Mouse (Mus musculus): ENCODE measurements around the gene Phospho1.
A peak's percentile ranks its signal among the peaks of the same experiment; 100 is the strongest.
"Not testable (repeated sequence)": the region's sequence is repeated elsewhere in the genome, so short reads cannot be mapped to it uniquely, and the experiment has no call there.

Phospho1 gene

DNA sequence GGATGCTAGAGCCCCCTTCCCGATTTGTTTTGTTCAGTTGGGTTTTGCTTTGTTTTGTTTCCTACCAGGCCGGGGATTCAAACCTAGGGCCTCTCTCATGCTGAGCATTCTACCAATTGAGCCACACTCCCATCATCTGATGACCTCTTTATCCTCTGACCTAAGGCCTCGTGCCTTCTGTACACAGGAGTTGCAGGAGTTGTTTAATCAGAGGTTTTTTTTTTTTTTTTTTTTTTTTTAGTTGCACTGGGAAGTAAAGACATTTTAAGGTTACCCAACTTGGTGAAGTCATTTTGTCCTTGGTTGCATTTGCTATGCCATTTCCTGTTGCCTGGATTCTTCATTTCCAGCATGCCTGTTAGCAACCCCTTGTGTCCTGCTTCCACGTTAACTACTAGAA is 45.1 kb downstream of the Phospho1 start:
- DNase-seq = no peak

DNA sequence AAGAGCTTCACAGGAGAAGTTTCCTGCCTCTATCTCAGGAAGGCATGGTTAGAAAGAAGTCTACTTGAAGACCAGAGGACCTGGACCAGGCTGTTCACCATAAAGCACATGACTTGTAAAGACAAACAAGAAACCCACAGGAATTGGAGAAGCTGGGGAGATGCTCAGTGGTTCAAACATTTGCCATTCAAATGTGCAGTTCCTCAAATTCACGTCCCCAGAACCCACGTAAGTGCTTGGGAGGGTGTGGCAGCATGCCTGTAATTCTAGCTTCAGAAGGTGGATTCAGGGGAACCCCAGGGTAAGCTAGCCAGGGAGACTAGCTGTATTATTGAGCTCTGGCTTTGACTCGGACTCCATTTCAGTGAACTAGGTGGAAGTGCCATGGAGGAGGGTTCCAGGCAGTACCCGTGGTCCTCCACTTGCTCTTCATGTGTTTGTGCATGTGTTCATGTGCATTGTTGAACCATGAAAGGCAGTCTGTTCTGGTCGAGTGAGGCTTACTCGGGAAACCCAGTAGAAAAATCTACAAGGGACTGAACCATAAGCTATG is 45.7 kb downstream of the Phospho1 start:
- DNase-seq = no peak

DNA sequence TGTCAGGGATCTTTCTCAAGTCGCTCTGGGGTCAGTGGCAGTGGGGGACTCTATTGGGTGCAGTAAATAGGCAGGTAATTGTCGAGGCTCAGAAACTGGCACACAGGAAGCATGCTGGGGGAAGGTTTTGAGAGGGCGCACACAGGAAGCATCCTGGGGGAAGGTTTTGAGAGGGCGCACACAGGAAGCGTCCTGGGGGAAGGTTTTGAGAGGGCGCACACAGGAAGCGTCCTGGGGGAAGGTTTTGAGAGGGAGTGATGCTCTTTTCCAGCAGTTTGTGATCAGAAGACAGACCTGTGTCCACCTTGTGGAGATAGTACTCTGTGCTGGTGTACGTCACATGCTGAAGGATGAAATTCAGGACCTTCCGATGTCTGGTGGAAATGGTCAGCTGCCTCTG is 51.5 kb downstream of the Phospho1 start:
- DNase-seq = no peak

DNA sequence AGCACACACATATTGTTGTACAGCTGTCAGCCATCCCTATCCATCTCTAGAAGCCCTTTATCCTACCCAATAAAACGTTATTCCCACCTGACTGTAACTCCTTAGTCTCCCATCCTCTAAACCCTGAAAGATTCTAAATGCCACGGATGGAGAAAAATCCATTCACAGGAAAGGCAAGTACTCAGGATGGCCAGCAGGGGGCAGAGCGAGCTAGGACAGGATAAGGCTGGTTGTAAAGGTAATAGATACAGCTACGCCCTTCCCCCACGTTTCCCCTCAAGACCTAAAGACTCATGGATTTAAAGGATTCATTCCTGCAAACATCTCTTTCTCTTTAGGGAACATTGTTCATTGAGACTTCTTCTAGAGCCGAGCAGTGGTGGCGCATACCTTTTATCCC is 52.0 kb downstream of the Phospho1 start:
- DNase-seq = peak; percentile 33

DNA sequence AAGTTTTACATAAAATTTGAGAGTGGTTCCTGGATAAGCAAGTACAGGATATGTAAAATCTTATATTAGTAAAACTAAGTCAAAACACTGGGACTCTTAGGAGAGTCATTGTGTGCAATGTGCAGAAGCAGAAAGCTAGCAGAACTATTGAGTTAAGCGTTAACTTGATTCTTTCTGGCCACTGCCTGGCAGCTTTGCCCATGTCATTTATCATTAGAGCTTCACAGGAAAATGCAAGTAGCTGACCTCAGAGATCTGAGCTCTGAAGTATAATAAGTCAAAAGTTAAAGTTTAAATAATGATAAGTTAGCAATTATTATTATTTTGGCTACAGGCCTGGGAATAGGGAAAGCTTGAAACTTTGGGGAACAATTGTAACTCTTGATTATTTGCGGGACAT is 55.6 kb downstream of the Phospho1 start:
- not testable (repeated sequence) for DNase-seq
